Mouse (Mus musculus): ENCODE measurements around the gene Pde3b. TPM values are rescaled to one million over a fixed set of nuclear protein-coding genes. Genes with fewer than 3 reads are reported as not detected.

Pde3b gene
- polyA plus RNA-seq, 1 experiment from 2014 or later: 1.9 TPM

GRCm38 (mm10) chr7:114480196-114480989, 65.3 kb downstream of the Pde3b start:
- Histone ChIP-seq H3K4me2 (no peak overlapping the region), H3K27ac (no peak overlapping the region), H3K36me3 (no peaks in the 10 kb centered on the region), H3K9me3 (replicated peaks) (no peaks in the 10 kb centered on the region), H3K4me3 (replicated peaks) (no peak overlapping the region), H3K9ac (no peak overlapping the region), H3K4me1 (replicated peaks) (peaks cover 6% of the 10 kb centered on the region; the same call in 1 of the 2 replicates), H3K27me3 (no peaks in the 10 kb centered on the region)
- DNase-seq (no peak), ATAC-seq (ENCODE audit: low read depth) (no peak)
- WGBS (ENCODE audit: insufficient replicate concordance): 28% methylated on average over 6 of the region's 6 CpGs

- H3K27me3 ChIP-seq: no peaks in the 10 kb centered on the region
- H3K9me3 ChIP-seq (replicated peaks): no peaks in the 10 kb centered on the region
- ATAC-seq (ENCODE audit: low read depth) (no peak), DNase-seq (no peak)
- H3K27ac ChIP-seq: no peak overlapping the region
- H3K36me3 ChIP-seq: no peaks in the 10 kb centered on the region
- H3K4me1 ChIP-seq (replicated peaks): peaks cover 6% of the 10 kb centered on the region; the same call in 1 of the 2 replicates
- no peak overlapping the region for H3K4me3 ChIP-seq (replicated peaks)
- H3K4me2 ChIP-seq: no peak overlapping the region
- H3K9ac ChIP-seq: no peak overlapping the region
- WGBS (ENCODE audit: insufficient replicate concordance): 41% methylated on average over 1 of the region's 1 CpGs
Measured at GRCm38 (mm10) chr7:114481008-114481407, 65.9 kb downstream of the Pde3b start.

DNA sequence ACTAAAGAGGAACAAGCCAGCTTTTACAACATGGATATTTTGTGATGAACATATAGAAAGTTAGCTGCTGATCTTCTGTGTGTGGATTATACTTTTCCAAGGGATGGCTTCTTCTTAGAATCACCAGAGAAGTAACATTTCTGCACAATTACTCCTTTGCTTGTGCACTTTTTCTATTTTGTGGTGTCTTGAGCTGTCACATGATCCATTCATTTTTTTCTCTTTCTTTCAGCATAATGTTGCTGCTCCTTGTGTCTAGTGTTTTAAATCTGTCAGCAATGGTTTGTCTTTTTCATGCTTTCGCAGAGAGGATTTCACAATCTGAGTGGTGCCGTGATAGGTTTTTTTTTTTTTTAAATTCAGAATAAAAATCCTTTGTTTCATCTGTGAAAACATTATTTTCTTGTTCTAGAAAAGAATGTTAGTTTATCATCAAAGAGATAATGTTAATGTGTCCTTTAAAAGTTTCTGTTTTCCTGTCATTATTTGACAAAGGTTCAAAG, 66.4 kb downstream of the Pde3b start:
- Histone ChIP-seq H3K4me2 (no peak overlapping the region), H3K4me3 (replicated peaks) (no peak overlapping the region), H3K27me3 (no peaks in the 10 kb centered on the region), H3K9ac (no peak overlapping the region), H3K9me3 (replicated peaks) (no peaks in the 10 kb centered on the region), H3K36me3 (no peaks in the 10 kb centered on the region), H3K4me1 (replicated peaks) (peaks cover 6% of the 10 kb centered on the region; the same call in 1 of the 2 replicates), H3K27ac (no peak overlapping the region)
- WGBS (ENCODE audit: insufficient replicate concordance): 76% methylated on average over 2 of the region's 2 CpGs
- ATAC-seq (ENCODE audit: low read depth) (no peak), DNase-seq (no peak)

DNA sequence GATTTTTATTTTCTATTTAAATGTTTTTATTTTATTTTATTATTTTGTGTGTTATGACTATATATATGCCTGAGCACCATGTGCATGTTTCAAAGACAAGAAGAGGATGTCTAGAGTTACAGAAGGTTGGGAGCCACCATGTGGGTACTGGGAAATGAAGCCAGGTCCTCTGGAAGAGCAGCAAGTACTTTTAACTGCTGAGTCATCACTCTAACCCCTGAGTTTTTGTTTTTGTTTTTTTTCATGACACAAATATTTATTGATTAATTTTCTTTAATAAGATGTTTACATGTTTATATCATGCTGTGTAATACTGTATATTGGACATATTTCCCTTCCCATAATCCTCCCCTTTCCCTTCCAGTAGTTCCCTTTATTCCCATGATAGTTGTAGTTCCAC, 77.5 kb downstream of the Pde3b start:
- Histone ChIP-seq H3K27me3 (no peaks in the 10 kb centered on the region), H3K36me3 (no peaks in the 10 kb centered on the region), H3K4me3 (replicated peaks) (no peak overlapping the region), H3K9ac (no peak overlapping the region), H3K9me3 (replicated peaks) (no peaks in the 10 kb centered on the region), H3K4me2 (no peak overlapping the region), H3K27ac (no peak overlapping the region), H3K4me1 (replicated peaks) (peaks cover 7% of the 10 kb centered on the region; the same call in 1 of the 2 replicates)
- no peak for ATAC-seq (ENCODE audit: low read depth)
- DNase-seq: no peak

DNA sequence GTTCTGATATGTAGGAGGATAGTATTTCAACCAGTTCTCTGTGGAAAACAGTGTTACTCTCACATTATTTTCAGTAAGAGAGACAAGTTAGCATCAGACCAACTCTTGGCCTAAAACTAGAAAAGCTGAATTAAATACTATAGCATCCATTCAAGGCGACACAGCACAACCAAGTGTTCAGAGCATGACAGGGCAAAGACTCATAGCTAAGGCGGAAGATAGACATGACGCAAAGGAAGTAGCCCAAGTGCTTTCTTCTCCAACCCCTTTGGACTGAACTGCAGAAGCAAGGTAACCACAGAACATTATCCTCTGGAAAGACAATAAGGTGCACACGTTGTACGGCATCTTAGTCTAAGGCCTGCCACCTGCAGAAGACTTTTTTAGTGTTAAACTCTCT, 79.0 kb downstream of the Pde3b start:
- ATAC-seq (ENCODE audit: low read depth): no peak
- no peak for DNase-seq
- H3K9ac ChIP-seq: no peak overlapping the region

GRCm38 (mm10) chr7:114499293-114499692, 84.2 kb downstream of the Pde3b start:
- H3K27ac ChIP-seq: no peak overlapping the region
- no peaks in the 10 kb centered on the region for H3K9me3 ChIP-seq (replicated peaks)
- no peaks in the 10 kb centered on the region for H3K36me3 ChIP-seq
- ATAC-seq (ENCODE audit: low read depth) (no peak), DNase-seq (no peak)
- no peak overlapping the region for H3K4me3 ChIP-seq (replicated peaks)
- H3K4me1 ChIP-seq (replicated peaks): no peaks in the 10 kb centered on the region
- 64% methylated on average over 1 of the region's 1 CpGs for WGBS (ENCODE audit: insufficient replicate concordance)
- no peak overlapping the region for H3K9ac ChIP-seq
- H3K27me3 ChIP-seq: no peaks in the 10 kb centered on the region
- H3K4me2 ChIP-seq: no peak overlapping the region

More for the DNA sequence above, 79.0 kb downstream of the Pde3b start:
- Histone ChIP-seq H3K27me3 (no peaks in the 10 kb centered on the region), H3K27ac (no peak overlapping the region), H3K4me1 (replicated peaks) (peaks cover 7% of the 10 kb centered on the region; the same call in 1 of the 2 replicates), H3K9me3 (replicated peaks) (no peaks in the 10 kb centered on the region), H3K4me3 (replicated peaks) (no peak overlapping the region), H3K36me3 (no peaks in the 10 kb centered on the region), H3K4me2 (no peak overlapping the region)
- 72% methylated on average over 5 of the region's 5 CpGs for WGBS (ENCODE audit: insufficient replicate concordance)

DNA sequence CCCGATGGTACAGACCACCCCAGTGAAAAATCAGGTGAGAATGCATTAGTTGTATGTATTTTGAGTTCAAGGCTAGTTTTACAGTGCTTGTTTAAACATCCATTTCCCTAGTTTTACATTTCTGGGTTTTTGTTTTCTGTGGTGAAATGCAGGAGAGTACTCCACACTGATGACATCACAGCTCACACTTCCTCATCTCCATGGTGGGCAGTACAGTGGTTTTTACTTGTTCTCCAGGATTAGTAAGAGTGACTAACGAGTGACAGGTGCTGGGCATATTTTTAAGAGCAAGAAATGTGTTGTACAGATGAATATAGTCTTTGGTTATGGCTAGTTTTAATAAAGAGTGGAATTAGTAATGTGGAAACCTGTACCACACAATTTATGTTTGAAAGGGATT, 93.8 kb downstream of the Pde3b start:
- H3K27me3 ChIP-seq: no peaks in the 10 kb centered on the region
- DNase-seq (no peak), ATAC-seq (ENCODE audit: low read depth) (no peak)
- no peaks in the 10 kb centered on the region for H3K9me3 ChIP-seq (replicated peaks)
- no peaks in the 10 kb centered on the region for H3K36me3 ChIP-seq
- no peak overlapping the region for H3K9ac ChIP-seq
- H3K4me1 ChIP-seq (replicated peaks): no peaks in the 10 kb centered on the region
- H3K27ac ChIP-seq: no peak overlapping the region
- H3K4me3 ChIP-seq (replicated peaks): no peak overlapping the region
- WGBS (ENCODE audit: insufficient replicate concordance): 55% methylated on average over 2 of the region's 2 CpGs
- H3K4me2 ChIP-seq: no peak overlapping the region

DNA sequence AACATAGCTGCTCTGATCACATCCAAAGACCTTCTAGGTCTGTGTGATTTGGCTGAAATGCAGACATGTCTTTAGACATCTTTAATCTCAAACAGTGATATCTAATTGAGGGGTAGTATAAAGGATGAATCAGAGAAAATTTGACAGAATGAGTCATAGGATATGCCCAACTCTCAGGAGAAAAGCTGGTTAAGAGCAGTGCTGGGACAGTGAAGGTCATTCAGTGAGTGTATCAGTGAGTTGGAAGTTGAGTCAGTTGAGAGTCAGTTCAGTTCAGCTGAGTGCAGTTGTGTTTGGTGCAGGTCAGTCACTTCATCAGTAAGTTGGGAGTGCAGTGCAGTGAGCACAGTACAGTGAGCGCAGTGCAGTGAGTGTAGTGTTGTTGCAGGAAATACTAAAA, 105.0 kb downstream of the Pde3b start:
- Histone ChIP-seq H3K4me3 (replicated peaks) (no peak overlapping the region), H3K9me3 (replicated peaks) (no peaks in the 10 kb centered on the region), H3K4me2 (no peak overlapping the region), H3K9ac (no peak overlapping the region), H3K36me3 (no peaks in the 10 kb centered on the region), H3K27me3 (no peaks in the 10 kb centered on the region), H3K4me1 (replicated peaks) (no peaks in the 10 kb centered on the region), H3K27ac (no peak overlapping the region)
- ATAC-seq (ENCODE audit: low read depth) (no peak), DNase-seq (no peak)
- WGBS (ENCODE audit: insufficient replicate concordance): 82% methylated on average over 1 of the region's 1 CpGs

DNA sequence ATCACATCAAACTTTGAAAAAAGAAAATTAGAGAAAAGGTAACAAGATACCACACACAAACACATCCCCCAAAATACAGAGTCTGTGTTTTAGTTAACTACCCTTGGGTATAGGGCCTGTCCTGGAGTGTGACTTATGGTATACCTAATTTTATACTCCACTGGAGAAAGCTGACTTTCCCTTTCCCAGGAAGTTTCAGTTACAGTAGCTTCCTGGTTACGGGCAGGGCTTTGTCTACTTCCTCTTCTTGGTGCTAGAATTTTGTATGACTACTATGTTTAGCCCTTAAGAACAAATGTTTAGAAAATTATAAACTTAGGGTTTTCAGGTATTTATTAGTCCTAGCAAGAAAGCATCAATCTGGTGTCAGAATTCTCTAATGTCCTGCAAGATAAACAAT, 111.2 kb downstream of the Pde3b start:
- H3K36me3 ChIP-seq: no peaks in the 10 kb centered on the region
- DNase-seq (no peak), ATAC-seq (ENCODE audit: low read depth) (no peak)
- no peak overlapping the region for H3K27ac ChIP-seq
- H3K9me3 ChIP-seq (replicated peaks): no peaks in the 10 kb centered on the region
- H3K4me2 ChIP-seq: no peak overlapping the region
- H3K4me1 ChIP-seq (replicated peaks): no peaks in the 10 kb centered on the region
- no peak overlapping the region for H3K9ac ChIP-seq
- WGBS (ENCODE audit: insufficient replicate concordance): 48% methylated on average over 1 of the region's 1 CpGs
- no peaks in the 10 kb centered on the region for H3K27me3 ChIP-seq
- no peak overlapping the region for H3K4me3 ChIP-seq (replicated peaks)

DNA sequence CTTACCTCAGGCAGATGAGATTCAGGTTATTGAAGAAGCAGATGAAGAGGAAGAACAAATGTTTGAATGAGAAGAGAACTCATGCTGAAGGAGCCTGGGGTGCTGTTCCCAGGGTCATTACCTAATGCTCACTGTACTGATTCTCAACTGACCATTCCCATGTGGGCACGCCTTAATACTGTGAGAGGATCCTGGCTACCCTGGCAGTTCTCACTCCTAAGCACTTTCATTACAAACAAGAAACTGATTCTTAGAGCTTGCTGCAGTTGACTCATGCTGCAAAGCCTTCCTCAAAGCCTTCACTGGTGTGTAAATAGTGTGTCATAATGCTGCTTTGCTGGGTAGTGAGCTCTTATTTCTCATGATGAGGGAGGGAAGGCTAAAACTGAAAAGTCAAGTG, 121.1 kb downstream of the Pde3b start:
- H3K9me3 ChIP-seq (replicated peaks): no peaks in the 10 kb centered on the region
- H3K9ac ChIP-seq: no peak overlapping the region
- H3K4me1 ChIP-seq (replicated peaks): no peaks in the 10 kb centered on the region
- 70% methylated on average over 1 of the region's 1 CpGs for WGBS (ENCODE audit: insufficient replicate concordance)
- ATAC-seq (ENCODE audit: low read depth) (no peak), DNase-seq (no peak)
- H3K36me3 ChIP-seq: peaks cover 8% of the 10 kb centered on the region
- H3K27ac ChIP-seq: no peak overlapping the region
- no peak overlapping the region for H3K4me2 ChIP-seq
- no peaks in the 10 kb centered on the region for H3K27me3 ChIP-seq
- H3K4me3 ChIP-seq (replicated peaks): no peak overlapping the region

DNA sequence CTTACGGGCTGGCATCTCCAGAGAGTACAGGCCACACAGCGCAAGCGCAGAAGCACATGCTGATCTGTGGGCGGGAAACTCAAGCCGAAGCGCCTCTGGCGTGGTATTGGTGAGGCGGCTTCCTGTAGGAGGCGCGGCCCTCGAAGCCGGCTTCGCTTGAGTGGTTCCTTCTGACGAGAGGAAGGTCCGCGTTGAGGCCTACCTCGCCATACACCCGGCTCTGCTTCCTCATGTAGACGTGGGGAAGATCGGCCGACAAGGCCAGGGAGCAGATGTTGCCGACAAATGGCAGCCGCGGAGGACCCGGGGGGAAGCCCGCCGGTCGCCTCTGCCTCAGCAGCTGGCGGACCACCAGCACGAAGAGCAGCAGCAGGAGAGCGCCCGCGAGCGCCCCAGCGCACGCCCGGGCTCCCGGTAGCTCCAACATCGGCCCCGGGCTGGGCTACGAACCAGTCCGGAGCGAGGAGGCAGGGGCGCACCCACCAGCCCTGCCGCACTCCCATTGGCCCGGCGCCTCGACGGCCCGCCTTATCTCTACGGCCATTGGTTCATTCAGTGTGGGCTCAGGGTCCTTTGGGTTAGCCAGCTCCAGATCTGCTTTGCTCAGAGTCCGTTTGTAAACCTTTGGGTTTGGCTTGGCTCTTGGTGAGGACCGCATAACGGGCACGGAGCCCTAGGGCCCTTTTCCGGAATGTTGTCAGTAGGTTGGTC, 147.6 kb downstream of the Pde3b start, which contains the start of gene Cyp2r1:
Gene Cyp2r1 (minus strand): TSS at position 442 of the 711 bp plus-strand sequence.
- no peaks in the 10 kb centered on the region for H3K36me3 ChIP-seq
- peak within 1 kb of the TSS; percentile 52 for H3K4me3 ChIP-seq (replicated peaks)
- H3K27ac ChIP-seq: peak within 1 kb of the TSS; percentile 37; the same call in 1 of the 2 replicates
- WGBS (ENCODE audit: insufficient replicate concordance): 5% methylated on average over 55 of the region's 56 CpGs
- H3K9ac ChIP-seq: peak within 1 kb of the TSS; percentile 56; the same call in 1 of the 2 replicates
- H3K4me1 ChIP-seq (replicated peaks): peaks cover 8% of the 10 kb centered on the region
- DNase-seq: peak; percentile 53
- no peaks in the 10 kb centered on the region for H3K9me3 ChIP-seq (replicated peaks)
- 0 out of 2 replicates have a peak, but pooled peaks cover 5% of the 10 kb centered on the region for H3K27me3 ChIP-seq
- peak within 1 kb of the TSS; percentile 71 for H3K4me2 ChIP-seq
- ATAC-seq (ENCODE audit: low read depth): peak; percentile 98

Data from liver, embryonic 13.5 days (tissue).